Comparison of ENCODE assay signal across 21 mouse cellular contexts in the genomic region with DNA sequence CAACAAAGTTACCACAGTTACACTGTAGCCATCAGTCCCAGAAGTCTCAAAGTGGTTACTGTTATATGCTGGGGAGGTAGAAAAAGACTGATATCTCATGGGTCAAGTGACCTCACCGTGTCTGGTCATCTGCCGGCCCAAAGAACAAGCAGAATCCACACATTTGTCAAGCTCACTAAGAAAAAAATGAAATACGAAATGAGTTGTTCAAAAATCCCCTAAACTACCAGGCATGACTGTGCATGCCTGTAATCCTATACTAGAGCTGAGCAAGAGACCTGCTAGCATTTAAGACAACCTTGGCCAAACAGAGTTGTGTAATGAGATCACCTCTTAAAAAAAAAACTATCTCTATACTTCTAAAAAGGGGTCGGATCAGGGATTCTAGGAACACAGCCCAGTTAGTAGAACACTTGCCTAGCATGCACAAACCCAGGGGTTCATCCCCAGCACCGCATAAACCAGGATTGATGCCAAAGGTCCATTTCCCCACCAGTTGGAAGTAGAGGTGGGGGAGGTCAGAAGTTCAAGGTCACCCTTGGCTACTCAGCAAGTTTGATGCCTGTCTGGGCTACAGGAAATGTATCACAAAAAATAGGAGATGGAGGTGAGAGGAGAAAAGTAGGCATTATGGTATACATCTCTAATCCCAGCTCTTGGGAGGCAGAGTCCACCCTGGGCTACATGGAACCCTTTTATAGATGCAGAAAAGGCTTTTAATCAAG. TPM values are rescaled to one million over a fixed set of nuclear protein-coding genes. Genes with fewer than 3 reads are reported as not detected.
DNase-seq lines count a peak whose midpoint lies in the region; TF ChIP-seq lines count a peak whose summit lies in the region.
"Had no signal": no experiment of that assay in that cellular context is flagged by ENCODE, and none has a peak within 500 bp of the region (broad histone marks: within the 10 kb centered on the region; RNA-seq: fewer than 3 reads in every experiment).

No protein-coding gene starts in this region.

- no peak; the same call in 1 of the 2 replicates for TF ChIP-seq RAD21 in CH12.LX (IDR thresholded peaks at IDR 0.05; ENCODE audit: low read depth, low read length)

- dilution Hi-C loops in CH12.LX (cut with MboI; ENCODE audit: extremely low pct_ligation_motif_present, extremely low pct_unique_long_range_greater_than_20kb, low sequenced_read_pairs) = no loop called here

- H3K9ac ChIP-seq in CH12.LX (ENCODE audit: insufficient read depth, low read depth) (no peak overlapping the region), ES-E14 (ENCODE audit: insufficient read depth, low read depth, low read length, poor library complexity, severe bottlenecking) (peak overlapping the region; percentile 65; the same call in 1 of the 2 replicates)
- H3K9ac ChIP-seq: embryonic facial prominence, embryonic 13.5 days; forebrain, embryonic 13.5 days; forebrain, postnatal 0 days; heart, embryonic 15.5 days; hindbrain, embryonic 15.5 days had no signal

- peak; percentile 85 for TF ChIP-seq EP300 in CH12.LX (IDR thresholded peaks at IDR 0.05; ENCODE audit: low read length)

- no peaks in the 10 kb centered on the region for H3K9me3 ChIP-seq in CH12.LX (replicated peaks; ENCODE audit: low read length)
- H3K9me3 ChIP-seq in ES-E14 (ENCODE audit: control insufficient read depth, insufficient read depth, low read depth, low read length) = no peaks in the 10 kb centered on the region
- H3K9me3 ChIP-seq: embryonic facial prominence, embryonic 13.5 days; forebrain, embryonic 13.5 days; heart, embryonic 15.5 days; hindbrain, embryonic 10.5 days; hindbrain, embryonic 15.5 days had no signal

- in situ Hi-C loops in CH12.LX (cut with MboI; ENCODE audit: low pct_ligation_motif_present, low pct_unique_long_range_greater_than_20kb, low sequenced_read_pairs) (loop anchor here (5.0 kb wide), 2 partner anchors 41 to 104 kb away; no protein-coding TSS in a partner anchor), ES-E14 (cut with MboI; ENCODE audit: low sequenced_read_pairs in 2 of 2, unreplicated experiment in 2 of 2) (no loop called here)

- intact Hi-C loops in heart, postnatal 14 days (cut with DNase I) = no loop called here

- H3K4me3 ChIP-seq in CH12.LX (replicated peaks in 1 of 3; ENCODE audit: low read depth in 2 of 3, low read length in 2 of 3, poor library complexity in 1 of 3) (no peak overlapping the region), ES-E14 (ENCODE audit: insufficient read depth in 1 of 2, low read depth in 1 of 2, low read length in 2 of 2, poor library complexity in 1 of 2, severe bottlenecking in 1 of 2) (peak overlapping the region in 1 of 2 experiments; percentile 32; a peak in 2 of 4 replicates)
- H3K4me3 ChIP-seq in embryonic fibroblast, embryonic 13.5 days (ENCODE audit: insufficient read depth, low read length) = no peak overlapping the region
- H3K4me3 ChIP-seq: embryonic facial prominence, embryonic 13.5 days; forebrain, embryonic 13.5 days; heart, adult 2 months; heart, embryonic 15.5 days; hindbrain, embryonic 10.5 days; hindbrain, embryonic 15.5 days had no signal

- peak overlapping the region; percentile 99 for H3K27ac ChIP-seq in CH12.LX (ENCODE audit: insufficient read depth, low read depth)
- H3K27ac ChIP-seq in ES-E14 (ENCODE audit: insufficient read depth, low read depth, low read length, poor library complexity, severe bottlenecking) = peak overlapping the region; percentile 88; the same call in 1 of the 2 replicates
- H3K27ac ChIP-seq in embryonic fibroblast, embryonic 13.5 days (ENCODE audit: insufficient read depth, low read length) = peak overlapping the region; percentile 82
- H3K27ac ChIP-seq: embryonic facial prominence, embryonic 13.5 days; forebrain, embryonic 13.5 days; heart, adult 2 months; heart, embryonic 15.5 days; hindbrain, embryonic 10.5 days; hindbrain, embryonic 15.5 days had no signal

- peaks cover under 1% of the 10 kb centered on the region for H3K27me3 ChIP-seq in CH12.LX (replicated peaks)
- H3K27me3 ChIP-seq: embryonic facial prominence, embryonic 13.5 days; heart, embryonic 15.5 days; hindbrain, embryonic 15.5 days had no signal

- TF ChIP-seq POLR2A in CH12.LX (IDR thresholded peaks at IDR 0.05; ENCODE audit: low read depth, low read length) = no peak
- no peak for TF ChIP-seq POLR2A in embryonic fibroblast, embryonic 13.5 days (IDR thresholded peaks at IDR 0.05; ENCODE audit: low read depth, low read length)

- H3K79me2 ChIP-seq in CH12.LX (replicated peaks; ENCODE audit: control insufficient read depth, extremely low read depth, insufficient read depth, poor library complexity, severe bottlenecking) = no peaks in the 10 kb centered on the region

- H3K36me3 ChIP-seq in CH12.LX (replicated peaks in 1 of 2; ENCODE audit: control insufficient read depth in 1 of 2, insufficient read depth in 1 of 2, low read length in 1 of 2) (no peaks in the 10 kb centered on the region), ES-E14 (ENCODE audit: control insufficient read depth, insufficient read depth, low read length, poor library complexity, severe bottlenecking) (no peaks in the 10 kb centered on the region)
- H3K36me3 ChIP-seq: embryonic facial prominence, embryonic 13.5 days; heart, embryonic 15.5 days; hindbrain, embryonic 10.5 days; hindbrain, embryonic 15.5 days had no signal

- H3K4me1 ChIP-seq in CH12.LX (ENCODE audit: control insufficient read depth in 1 of 2, insufficient read depth in 2 of 2) = peaks cover 3 to 29% of the 10 kb centered on the region in 2 experiments
- peaks cover 2 to 10% of the 10 kb centered on the region in 2 experiments; a peak in 3 of 4 replicates for H3K4me1 ChIP-seq in ES-E14 (ENCODE audit: control insufficient read depth in 2 of 2, insufficient read depth in 2 of 2, low read length in 2 of 2, poor library complexity in 1 of 2)
- H3K4me1 ChIP-seq in embryonic fibroblast, embryonic 13.5 days (ENCODE audit: control insufficient read depth, insufficient read depth, low read length) = 0 out of 2 replicates have a peak, but pooled peaks cover 2% of the 10 kb centered on the region
- H3K4me1 ChIP-seq: embryonic facial prominence, embryonic 13.5 days; forebrain, embryonic 13.5 days; heart, embryonic 15.5 days; hindbrain, embryonic 10.5 days; hindbrain, embryonic 15.5 days had no signal

- peak; percentile 49 for DNase-seq in adrenal gland, adult 2 months
- no peak for DNase-seq in adrenal gland, postnatal 25 days
- peak; percentile 62 for DNase-seq in CH12.LX (ENCODE audit: extremely low read depth)
- DNase-seq in ES-E14 (ENCODE audit: low read depth, low spot score) = no peak
- DNase-seq in layer of hippocampus, adult 8-10 months (ENCODE audit: low spot score in 2 of 2) = no peak
- DNase-seq in heart, postnatal 14 days = no peak
- DNase-seq: adrenal gland, adult 8-10 months; cerebellum, adult 11 months; cerebellum, adult 8-10 months; cerebellum, postnatal 14 days; forebrain, postnatal 0 days; gastrocnemius, postnatal 14 days; heart, adult 2 months; kidney, adult 8-10 months had no signal

- H3K4me2 ChIP-seq in CH12.LX (ENCODE audit: insufficient read depth, low read depth, poor library complexity, severe bottlenecking) = peak overlapping the region; percentile 42
- H3K4me2 ChIP-seq: embryonic facial prominence, embryonic 13.5 days; forebrain, embryonic 13.5 days; heart, embryonic 11.5 days; heart, embryonic 15.5 days; hindbrain, embryonic 15.5 days had no signal

- TF ChIP-seq CTCF in CH12.LX (conservative IDR thresholded peaks at IDR 0.05 in 1 of 2, IDR thresholded peaks at IDR 0.05 in 1 of 2; ENCODE audit: low read depth in 2 of 2, low read length in 2 of 2) = no peak
- TF ChIP-seq CTCF in embryonic fibroblast, embryonic 13.5 days (IDR thresholded peaks at IDR 0.05; ENCODE audit: borderline replicate concordance, insufficient read depth, low read length) = no peak

TF ChIP-seq in CH12.LX, 34 proteins besides CTCF, POLR2A, EP300 and RAD21 (continues in another document):
- TF ChIP-seq MEF2A (IDR thresholded peaks at IDR 0.05; ENCODE audit: borderline replicate concordance, low read depth, low read length) = 0 out of 2 replicates have a peak, but pooled peaks have one; percentile 42
- TF ChIP-seq MAX (IDR thresholded peaks at IDR 0.05; ENCODE audit: low read length) = no peak; the same call in 1 of the 2 replicates
- TF ChIP-seq ZNF384 (IDR thresholded peaks at IDR 0.05; ENCODE audit: low read depth, low read length) = peak; percentile 91
- no peak for TF ChIP-seq ELF1 (IDR thresholded peaks at IDR 0.05; ENCODE audit: low read depth, low read length)
- TF ChIP-seq BHLHE40 (IDR thresholded peaks at IDR 0.05; ENCODE audit: low read depth, low read length) = peak; percentile 76

TF ChIP-seq in ES-E14, 5 proteins besides CTCF, POLR2A, EP300 and RAD21:
- no peak for TF ChIP-seq ZNF384 (IDR thresholded peaks at IDR 0.05; ENCODE audit: low read depth, low read length)
- TF ChIP-seq CHD2 (IDR thresholded peaks at IDR 0.05; ENCODE audit: low read depth, low read length) = 0 out of 2 replicates have a peak, but pooled peaks have one; percentile 18
TF ChIP-seq in ES-E14: peak in this region for 1.

RNA-seq across cellular contexts. Expression of a gene that starts 5.1 kb away (rescaled TPM):
- total RNA-seq in adrenal gland, adult 2 months (2021) = 10 to 100 TPM; 56.3 to 56.9 TPM
- polyA plus RNA-seq in adrenal gland, adult 2 months (2012; rRNA removed) = 75.2 and 83.0 TPM in 2 replicates
- 46.7 and 60.7 TPM in 2 replicates for total RNA-seq in adrenal gland, postnatal 25 days (2021)
- total RNA-seq in CH12.LX (2012; rRNA removed) (6.8 and 10.8 TPM in 2 replicates), CH12.LX (2014; rRNA removed) (2.8 and 3.0 TPM in 2 replicates), ES-E14 (2012; rRNA removed) (65.6 and 91.8 TPM in 2 replicates)
- 9.1 and 9.6 TPM in 2 replicates for polyA plus RNA-seq in CH12.LX (2012; ENCODE audit: insufficient read length, low read depth)
- polyA plus RNA-seq in embryonic fibroblast, embryonic 13.5 days (2011; ENCODE audit: insufficient read length, low read depth, missing spikeins) = 21.2 and 21.7 TPM in 2 replicates
- total RNA-seq in layer of hippocampus, adult 8-10 months (2022) = 10 to 100 TPM; 65.1 to 85.8 (median 72.2) TPM
- 10 to 100 TPM; 65.7 to 70.6 TPM for total RNA-seq in heart, postnatal 14 days (2021)

RNA-seq across cellular contexts. Expression of a gene that starts 21.3 kb away (rescaled TPM):
- total RNA-seq in adrenal gland, adult 2 months (2021) = 10 to 100 TPM; 57.8 to 69.0 TPM
- polyA plus RNA-seq in adrenal gland, adult 2 months (2012; rRNA removed) = 104 and 127 TPM in 2 replicates
- total RNA-seq in adrenal gland, postnatal 25 days (2021) = 70.4 and 70.7 TPM in 2 replicates
- total RNA-seq in CH12.LX (2012; rRNA removed) (4.2 and 4.7 TPM in 2 replicates), CH12.LX (2014; rRNA removed) (0.66 and 1.4 TPM in 2 replicates), ES-E14 (2012; rRNA removed) (24.7 and 24.9 TPM in 2 replicates)
- polyA plus RNA-seq in CH12.LX (2012; ENCODE audit: insufficient read length, low read depth) = 12.0 and 16.7 TPM in 2 replicates
- 26.2 and 34.7 TPM in 2 replicates for polyA plus RNA-seq in embryonic fibroblast, embryonic 13.5 days (2011; ENCODE audit: insufficient read length, low read depth, missing spikeins)
- 10 to 100 TPM; 62.2 to 66.1 (median 65.1) TPM for total RNA-seq in layer of hippocampus, adult 8-10 months (2022)
- 10 to 100 TPM; 21.2 to 22.9 TPM for total RNA-seq in heart, postnatal 14 days (2021)

Comparison
In these comparisons a context has a peak if more than half of its experiments do, and no peak if none do; other contexts are left out.
1. DNase-seq: peak in adrenal gland, adult 2 months (single experiment) and CH12.LX (single experiment); none in adrenal gland, postnatal 25 days (single experiment), ES-E14 (single experiment), layer of hippocampus, adult 8-10 months (0 of 2) and heart, postnatal 14 days (0 of 2).
2. Peak in every context shown above with its lines, with median percentiles within 50 percentile points of each other: H3K27ac ChIP-seq.